Mouse (Mus musculus) testis, adult 2 months (tissue): Measurements from ENCODE around the gene Spdl1. TPM values are rescaled to one million over a fixed set of nuclear protein-coding genes. Genes with fewer than 3 reads are reported as not detected.

Experiments used
- H3K27ac ChIP-seq: fragments of 200-500 bp; 2 replicates; pipeline ENCODE4 v1.5.1; 2012; ENCODE audit warnings: low read depth, low read length; ENCODE audit not compliant: control insufficient read depth, insufficient read depth
- H3K27me3 ChIP-seq: fragments of 200-500 bp; 2 replicates; pipeline ENCODE4 v1.6.1; 2012; ENCODE audit warnings: mild to moderate bottlenecking, low read length, moderate library complexity; ENCODE audit not compliant: control insufficient read depth, insufficient read depth
- H3K36me3 ChIP-seq: fragments of 200-500 bp; 2 replicates; pipeline ENCODE4 v1.6.1; 2012; ENCODE audit warnings: mild to moderate bottlenecking, low read length; ENCODE audit not compliant: control insufficient read depth, insufficient read depth
- H3K4me1 ChIP-seq: fragments of 200-500 bp; 2 replicates; pipeline ENCODE4 v1.6.1; 2012; ENCODE audit warnings: low read length; ENCODE audit not compliant: control insufficient read depth, insufficient read depth
- H3K4me3 ChIP-seq: fragments of 200-500 bp; 2 replicates; pipeline ENCODE4 v1.5.1; 2012; ENCODE audit warnings: low read depth, mild to moderate bottlenecking, low read length, moderate library complexity, mixed read lengths; ENCODE audit not compliant: control insufficient read depth
- CTCF ChIP-seq: fragments of 200-500 bp; IDR thresholded peaks from 2 replicates; pipeline ENCODE4 v1.5.1; 2012; ENCODE audit warnings: low read depth, mild to moderate bottlenecking, inconsistent platforms, low read length, moderate library complexity; ENCODE audit not compliant: control insufficient read depth, insufficient read depth, insufficient replicate concordance
- POLR2A ChIP-seq: fragments of 200-500 bp; IDR thresholded peaks from 2 replicates; pipeline ENCODE4 v1.6.1; 2012; ENCODE audit warnings: low read depth, mild to moderate bottlenecking, inconsistent platforms, low read length, moderate library complexity; ENCODE audit not compliant: control insufficient read depth
- polyA plus RNA-seq: library from polyadenylated mRNA; depleted of rRNA; stranded (reverse); fragments of >200 nt; gene quantifications from 2 replicates; pipeline ENCODE4 v1.2.3, GENCODE M21; 2012; rRNA removed

Gene Spdl1
- 3.8 and 4.1 TPM in 2 replicates for polyA plus RNA-seq

DNA sequence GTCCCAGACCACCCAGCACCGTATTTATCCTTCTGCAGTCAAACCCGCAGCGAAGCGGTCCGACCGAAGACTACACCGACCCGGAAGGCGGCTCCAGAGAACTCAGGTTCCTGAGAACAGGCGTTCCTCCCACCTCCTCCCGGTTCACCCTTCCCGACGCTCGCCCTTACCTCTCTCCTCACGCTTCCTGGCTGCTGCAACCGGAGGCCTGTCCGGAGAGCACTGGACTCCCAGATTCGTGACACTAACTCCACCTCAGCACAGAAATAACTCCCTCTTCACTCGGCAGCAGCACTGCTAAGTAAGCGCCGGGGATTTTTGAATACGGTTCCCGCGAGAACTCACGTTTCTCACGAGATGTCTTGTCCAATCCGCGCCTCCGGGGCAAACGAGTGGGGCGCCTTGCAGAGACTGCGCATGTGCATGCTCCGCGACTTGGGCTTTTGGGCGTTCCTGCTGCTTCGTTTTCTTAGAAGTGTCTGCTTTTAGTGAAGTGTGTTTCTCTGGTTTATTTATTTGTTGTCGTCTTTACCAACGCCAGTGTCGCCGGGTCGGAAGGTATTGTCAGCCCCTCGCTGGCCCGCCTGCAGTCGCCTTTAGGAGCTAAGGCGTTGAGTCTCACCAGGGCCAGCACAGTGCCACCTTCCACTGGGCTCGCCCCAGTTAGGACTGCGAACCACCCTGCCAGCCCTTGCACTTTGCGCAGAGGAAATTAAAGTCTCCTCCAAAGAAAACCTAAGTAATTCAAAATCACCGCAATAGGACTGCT, at the start of gene Spdl1:
Gene Spdl1, minus strand, starts transcription at position 324 of the 769 bp plus-strand sequence.
- H3K36me3 ChIP-seq = no peaks in the 10 kb centered on the region; the same call in 1 of the 2 replicates
- H3K27ac ChIP-seq = peak within 1 kb of the TSS; percentile 92
- TF ChIP-seq POLR2A (peak; percentile 75), CTCF (no peak)
- no peaks in the 10 kb centered on the region for H3K27me3 ChIP-seq
- peak within 1 kb of the TSS; percentile 98 for H3K4me3 ChIP-seq
- H3K4me1 ChIP-seq = peaks cover 8% of the 10 kb centered on the region

DNA sequence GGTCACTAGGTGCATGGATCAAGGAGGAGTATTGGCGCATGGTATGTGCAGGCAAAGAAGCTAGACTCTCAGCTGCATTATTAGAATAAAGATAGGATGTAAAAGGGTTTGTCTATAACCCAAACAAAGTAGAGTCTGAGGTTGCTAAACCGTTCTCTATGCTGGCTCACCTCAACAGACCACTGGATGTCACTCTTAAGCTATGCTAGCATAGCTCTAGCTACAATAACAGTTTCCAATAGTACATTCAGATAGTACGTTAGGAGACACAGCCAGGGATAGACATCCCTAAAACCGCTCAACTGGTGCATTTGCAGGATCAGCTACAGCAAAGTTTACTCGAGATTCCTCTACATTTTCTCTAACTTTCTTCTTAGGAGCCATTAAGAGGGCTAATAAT, 48.1 kb upstream of the Spdl1 start:
- Histone ChIP-seq H3K27ac (no peak overlapping the region), H3K4me1 (no peaks in the 10 kb centered on the region), H3K27me3 (no peaks in the 10 kb centered on the region), H3K4me3 (no peak overlapping the region), H3K36me3 (no peaks in the 10 kb centered on the region)
- no peak for TF ChIP-seq CTCF
- no peak for TF ChIP-seq POLR2A

DNA sequence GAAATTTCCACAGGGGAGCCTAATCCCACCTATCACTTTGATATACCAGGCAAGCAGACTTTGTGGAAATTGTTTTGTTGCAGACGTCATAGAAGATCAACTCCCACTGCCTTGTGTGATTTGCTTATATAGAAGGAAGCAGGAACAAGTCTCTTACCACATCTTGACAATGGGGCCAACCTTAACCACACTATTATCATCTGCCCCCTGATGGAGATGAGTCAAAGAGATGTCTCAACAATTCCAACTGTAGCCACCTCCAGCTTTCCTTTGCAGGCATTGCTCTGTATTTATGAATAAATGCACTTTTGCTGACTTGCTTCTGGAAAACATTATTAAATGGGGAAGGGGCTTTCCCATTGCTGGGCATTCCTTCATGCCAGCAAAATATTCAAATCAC, 46.2 kb upstream of the Spdl1 start:
- H3K36me3 ChIP-seq = no peaks in the 10 kb centered on the region
- no peaks in the 10 kb centered on the region for H3K4me1 ChIP-seq
- no peak overlapping the region for H3K27ac ChIP-seq
- no peaks in the 10 kb centered on the region for H3K27me3 ChIP-seq
- no peak overlapping the region for H3K4me3 ChIP-seq
- TF ChIP-seq CTCF (no peak), POLR2A (no peak)

DNA sequence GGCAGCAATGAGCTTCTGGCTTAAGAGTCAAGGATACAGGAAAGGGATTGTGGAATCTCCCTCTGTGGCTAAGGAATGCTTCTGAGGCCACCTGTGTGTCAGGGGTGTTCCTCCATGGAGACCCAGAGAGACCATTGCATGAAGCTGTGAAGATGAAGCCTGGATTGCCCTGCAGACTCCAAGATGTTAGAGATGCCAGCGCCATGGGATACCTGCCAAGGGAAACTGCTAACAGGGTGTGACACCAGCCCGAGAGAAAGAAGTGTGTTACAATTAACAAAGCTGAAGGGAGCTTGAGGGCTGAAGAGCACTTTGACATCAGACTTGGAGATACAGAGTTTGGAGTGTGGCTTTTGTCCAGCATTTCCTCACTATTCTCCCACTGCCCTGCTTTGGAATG, 40.4 kb upstream of the Spdl1 start:
- no peaks in the 10 kb centered on the region for H3K27me3 ChIP-seq
- no peak overlapping the region for H3K4me3 ChIP-seq
- H3K36me3 ChIP-seq = no peaks in the 10 kb centered on the region
- H3K4me1 ChIP-seq = no peaks in the 10 kb centered on the region
- TF ChIP-seq CTCF (no peak), POLR2A (no peak)
- no peak overlapping the region for H3K27ac ChIP-seq

DNA sequence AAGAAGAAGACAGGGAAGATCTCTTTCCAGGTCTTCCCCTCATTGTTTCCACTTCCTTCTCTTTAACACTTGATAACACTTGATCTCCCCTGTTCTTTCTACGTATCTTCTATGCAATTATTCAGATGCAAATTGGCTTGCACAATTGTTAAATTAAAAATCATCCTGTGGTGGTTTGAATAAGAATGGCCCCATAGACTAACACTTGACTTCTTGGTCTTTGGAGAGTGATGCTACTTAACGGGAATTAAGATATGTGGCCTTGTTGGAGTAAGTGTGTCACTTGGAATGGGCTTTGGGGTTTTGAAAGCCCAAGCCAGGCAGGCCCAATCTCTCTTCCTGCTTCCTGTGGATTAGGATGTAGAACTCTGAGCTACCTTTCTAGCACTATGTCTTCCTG, 39.0 kb upstream of the Spdl1 start:
- Histone ChIP-seq H3K36me3 (no peaks in the 10 kb centered on the region), H3K27me3 (no peaks in the 10 kb centered on the region), H3K4me1 (no peaks in the 10 kb centered on the region), H3K4me3 (no peak overlapping the region), H3K27ac (no peak overlapping the region)
- TF ChIP-seq CTCF (no peak), POLR2A (no peak)

DNA sequence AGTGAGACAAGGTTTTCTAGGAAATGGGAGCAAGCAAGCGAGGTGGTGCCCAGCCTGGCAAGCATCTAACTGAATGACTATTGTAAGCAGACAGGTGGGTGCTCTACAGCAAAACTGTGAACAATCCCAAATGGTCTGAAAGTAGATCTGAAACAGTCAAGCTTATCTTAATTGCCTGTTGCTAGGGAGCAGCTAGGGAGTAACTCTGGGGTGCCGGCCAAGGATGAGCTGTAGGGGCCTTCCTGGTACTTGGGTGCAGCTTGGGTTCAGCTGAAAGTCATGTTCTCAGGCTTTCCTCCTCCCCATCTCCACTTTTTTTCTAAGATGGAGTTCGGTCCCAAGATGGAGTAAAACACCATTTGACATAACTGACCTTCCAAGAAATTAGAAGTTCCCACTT, 38.5 kb upstream of the Spdl1 start:
- Histone ChIP-seq H3K4me1 (no peaks in the 10 kb centered on the region), H3K4me3 (no peak overlapping the region), H3K36me3 (no peaks in the 10 kb centered on the region), H3K27ac (no peak overlapping the region), H3K27me3 (no peaks in the 10 kb centered on the region)
- TF ChIP-seq CTCF (no peak), POLR2A (no peak)

DNA sequence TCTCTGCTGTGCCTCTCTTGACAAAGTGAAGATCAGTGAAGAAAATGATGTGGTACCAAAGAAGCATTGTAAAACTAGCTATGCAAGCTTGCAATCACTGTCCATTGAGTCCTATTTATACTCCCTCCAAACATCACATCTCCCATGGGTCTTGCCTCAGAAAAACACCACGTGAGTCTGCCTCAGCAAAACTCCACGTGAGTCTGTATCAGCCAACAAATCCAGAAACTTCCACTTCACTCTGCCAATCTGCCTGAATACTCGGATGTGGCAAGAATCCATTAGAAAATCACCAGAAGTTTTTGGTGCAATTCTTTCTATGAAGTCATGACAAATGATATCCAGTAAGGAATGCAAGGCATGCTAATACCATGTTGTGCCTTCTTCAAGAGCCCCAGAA, 38.0 kb upstream of the Spdl1 start:
- no peak overlapping the region for H3K4me3 ChIP-seq
- no peak for TF ChIP-seq CTCF
- no peak for TF ChIP-seq POLR2A
- H3K27ac ChIP-seq = no peak overlapping the region
- H3K36me3 ChIP-seq = no peaks in the 10 kb centered on the region
- H3K27me3 ChIP-seq = no peaks in the 10 kb centered on the region
- no peaks in the 10 kb centered on the region for H3K4me1 ChIP-seq
